Mouse (Mus musculus) mature B cell (primary cell): Measurements from ENCODE around the gene Pmm1.
"Not testable (repeated sequence)": the region's sequence is repeated elsewhere in the genome, so short reads cannot be mapped to it uniquely, and the experiment has no call there.

Source experiments
- in situ Hi-C: fragments of 300-500 bp; cut with MboI; formaldehyde crosslinking; loops from 2 replicates; pipeline ENCODE4 v1.14.3; 2019

Pmm1 gene

DNA sequence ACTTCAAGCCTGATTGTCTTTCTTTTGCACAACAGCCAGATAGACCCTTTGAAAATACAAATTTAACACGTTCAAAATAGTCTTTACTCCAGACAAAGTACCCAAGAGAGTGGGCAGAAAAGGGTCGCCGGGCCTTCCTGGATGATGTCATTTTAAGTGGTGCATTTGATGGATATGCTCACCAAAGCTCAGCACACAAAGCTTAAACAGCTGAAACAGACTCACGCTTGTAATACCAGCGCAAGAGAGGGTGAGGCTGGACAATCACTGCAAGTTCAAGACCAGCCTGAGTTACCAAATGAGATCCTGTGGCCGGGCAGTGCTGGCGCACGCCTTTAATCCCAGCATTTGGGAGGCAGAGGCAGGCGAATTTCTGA, 34.3 kb downstream of the Pmm1 start:
- in situ Hi-C loops, result no loop called here

DNA sequence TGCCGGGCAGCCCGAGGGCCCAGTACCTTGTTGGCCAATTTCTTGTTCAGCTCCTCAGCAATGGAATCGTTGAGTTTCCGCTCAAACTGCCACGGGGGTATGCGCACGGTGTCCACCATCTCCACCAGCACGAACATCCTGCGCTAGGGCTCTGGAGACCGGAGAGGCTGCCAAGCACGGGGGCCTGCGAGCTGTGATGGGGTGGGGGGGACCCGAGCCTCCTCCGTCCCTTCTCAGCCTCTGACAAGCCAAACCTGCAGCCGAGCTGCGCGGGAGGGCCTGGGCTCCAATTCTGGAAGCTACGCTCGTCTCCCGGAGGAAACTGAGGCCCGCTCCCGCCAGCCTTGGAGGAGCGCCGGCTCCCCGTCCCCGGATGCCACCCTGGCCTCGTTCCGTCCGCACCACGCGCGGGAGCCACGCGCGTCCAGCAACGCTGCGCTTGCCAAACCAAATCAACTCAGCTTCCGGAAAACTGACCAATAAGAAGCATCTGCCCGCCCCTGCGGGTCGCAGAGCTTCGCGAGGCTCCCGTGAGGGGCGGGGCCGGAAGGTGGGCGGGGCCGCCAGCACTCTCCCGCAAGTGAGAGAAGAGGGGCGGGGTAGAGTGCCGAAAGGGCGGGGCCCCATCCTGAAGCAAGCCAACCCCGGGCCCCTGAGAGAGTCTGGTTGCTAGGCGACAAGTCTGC, 34.8 kb downstream of the Pmm1 start, which contains the start of gene Polr3h:
Polr3h (minus strand) TSS at position 481 of the 686 bp plus-strand sequence.
- in situ Hi-C loops, result no loop called here

DNA sequence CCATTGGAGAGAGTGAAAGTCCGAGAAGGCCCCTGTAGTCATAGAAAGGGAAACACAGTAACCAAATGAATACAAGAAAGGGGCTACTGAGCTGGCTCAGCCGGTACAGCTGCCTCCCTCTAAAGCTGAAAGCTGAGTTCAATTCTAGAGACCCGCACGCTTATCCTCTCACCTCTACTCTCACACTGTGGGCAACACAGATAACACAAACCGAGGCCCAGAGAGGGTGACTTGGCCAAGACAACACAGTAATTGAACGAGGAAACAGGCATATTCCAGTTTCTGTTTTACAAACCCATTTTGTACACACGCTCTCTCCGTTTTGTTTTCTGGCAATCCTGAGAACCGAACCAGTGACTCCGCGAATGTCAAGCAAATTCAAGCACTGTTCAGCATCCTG, 35.8 kb downstream of the Pmm1 start:
- in situ Hi-C loops, result no loop called here

DNA sequence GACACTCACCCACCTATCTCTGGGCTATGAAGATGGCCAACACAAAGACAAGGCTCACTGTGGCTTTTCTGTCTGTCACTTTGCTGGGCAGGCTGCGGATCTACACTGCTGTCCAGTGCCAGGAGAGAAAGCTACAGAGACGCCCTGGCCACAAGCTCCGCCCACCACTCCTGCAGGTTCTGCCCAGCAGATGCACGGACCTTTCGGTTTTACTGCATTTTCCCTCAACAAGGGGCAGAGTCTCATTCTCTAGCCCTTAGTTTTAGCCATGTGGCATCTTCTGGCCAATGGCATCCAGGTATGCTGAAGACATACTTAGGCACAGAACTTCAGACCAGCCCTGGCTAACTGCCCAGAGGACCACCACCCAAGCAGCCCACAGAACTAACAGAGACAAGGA, 39.5 kb downstream of the Pmm1 start:
- in situ Hi-C loops, result no loop called here

DNA sequence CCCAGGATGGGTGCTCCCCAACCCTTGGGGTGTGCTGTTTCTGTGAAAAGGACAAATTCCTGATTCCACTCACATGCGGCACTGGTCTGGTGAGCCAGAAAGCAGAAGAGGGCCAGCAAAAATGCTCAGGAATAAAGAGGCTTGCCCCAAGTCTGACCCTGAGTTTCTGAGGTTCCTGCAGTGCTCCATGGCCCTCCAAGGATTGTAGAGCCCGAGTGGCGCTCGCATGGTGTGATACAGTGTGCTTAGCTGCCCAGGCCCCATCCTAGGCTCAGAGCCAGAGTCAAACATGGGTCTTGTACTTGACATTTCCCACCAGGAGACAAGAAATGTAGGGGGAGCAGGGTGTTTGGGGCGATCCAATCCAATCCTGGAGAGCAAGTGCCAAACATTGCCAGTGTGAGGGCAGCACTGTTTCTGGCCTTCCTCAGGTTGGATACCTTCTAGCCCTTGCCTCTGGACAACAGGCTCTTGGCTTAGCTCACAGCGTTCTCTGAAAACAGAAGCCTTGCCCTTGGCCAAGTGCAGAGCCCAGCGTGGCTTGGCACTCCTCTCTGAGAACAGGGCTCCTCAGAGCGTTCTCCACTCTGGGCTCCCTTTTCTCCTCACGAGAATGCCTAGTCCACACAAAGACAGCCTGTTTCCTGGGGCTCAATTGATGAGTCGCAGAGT, 40.0 kb downstream of the Pmm1 start:
- in situ Hi-C loops, result no loop called here

DNA sequence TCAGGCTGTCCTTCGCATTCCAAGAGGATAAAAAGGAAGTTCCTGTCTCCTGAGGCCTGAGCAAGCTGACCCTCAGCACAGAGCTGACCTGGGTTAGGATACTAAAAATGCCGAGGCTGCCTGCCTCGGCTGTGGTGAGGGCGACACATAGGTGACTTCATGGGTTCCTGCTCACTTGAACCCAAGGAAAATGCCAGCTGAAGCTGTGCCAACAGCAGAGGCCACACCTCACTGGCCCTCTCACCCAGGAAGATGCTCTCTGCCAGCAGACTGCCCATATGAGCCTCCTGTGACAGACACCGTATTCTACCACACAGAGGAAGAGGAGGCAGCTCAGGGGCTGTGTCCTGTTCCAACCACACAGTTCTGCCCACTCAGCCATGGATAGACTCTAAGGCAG, 41.7 kb downstream of the Pmm1 start:
- in situ Hi-C loops, result loop anchor here (5.0 kb wide), 1 partner anchor 87 kb away; no protein-coding TSS in a partner anchor

DNA sequence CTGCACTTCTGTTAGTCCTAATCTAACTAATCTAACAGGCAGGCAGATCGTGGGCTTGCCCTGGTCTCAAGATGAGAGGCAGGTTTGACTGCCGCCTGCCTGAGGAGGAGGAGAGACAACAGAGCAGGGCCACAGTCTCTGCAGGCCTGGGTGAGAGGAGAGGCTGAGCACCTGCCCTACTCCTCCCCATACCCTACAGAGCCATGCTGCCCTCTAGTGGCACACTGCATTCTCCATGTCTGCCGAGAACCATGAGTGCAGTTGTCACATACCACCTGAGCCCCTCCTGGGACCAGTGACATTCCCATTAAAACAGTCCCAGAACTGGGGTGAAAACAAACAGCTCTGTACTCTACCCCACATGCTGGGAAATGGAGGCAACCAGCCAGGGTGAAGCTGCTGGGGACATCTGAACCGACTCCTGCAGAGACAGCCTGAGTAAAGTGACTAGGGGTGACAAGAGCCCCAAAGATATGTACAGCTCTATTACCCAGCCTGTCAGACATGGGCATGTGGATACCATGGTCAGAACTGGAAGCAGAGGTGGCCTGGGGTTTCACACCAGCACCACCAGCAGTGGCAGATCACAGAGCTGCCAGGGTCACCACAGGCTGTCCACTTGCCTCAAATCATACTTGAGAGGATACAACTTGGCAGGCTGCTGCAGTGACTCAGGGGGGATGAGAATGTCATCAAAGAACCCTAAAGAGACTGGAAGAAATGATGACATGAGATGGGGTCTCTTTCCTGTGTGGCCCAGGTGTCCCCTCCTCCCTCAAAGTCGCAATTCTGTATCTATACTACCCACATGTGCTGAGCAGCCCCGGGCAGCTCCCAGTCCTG, 42.9 kb downstream of the Pmm1 start:
- in situ Hi-C loops, result loop anchor here (5.0 kb wide), 1 partner anchor 86 kb away; no protein-coding TSS in a partner anchor

DNA sequence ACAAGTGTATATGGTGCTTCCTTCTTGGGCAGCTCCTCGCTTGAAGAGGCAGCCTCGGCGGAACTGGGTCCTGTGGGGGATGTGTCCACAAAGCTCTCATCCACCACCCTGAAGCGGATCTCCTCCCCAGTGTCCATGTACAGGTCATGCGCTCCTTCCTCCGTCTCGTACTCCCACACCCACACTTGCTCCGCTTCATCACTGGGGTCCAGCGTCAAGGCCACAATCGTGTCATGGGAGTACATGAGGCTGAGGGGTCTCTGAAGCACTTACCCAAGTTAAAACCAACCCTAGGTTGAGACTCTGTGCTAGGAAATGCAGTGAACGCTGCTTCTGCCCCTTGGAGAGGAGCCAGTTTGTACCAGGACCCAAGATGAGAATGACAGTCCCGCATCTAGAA, 43.5 kb downstream of the Pmm1 start:
- in situ Hi-C loops, result loop anchor here (5.0 kb wide), 1 partner anchor 85 kb away; no protein-coding TSS in a partner anchor

DNA sequence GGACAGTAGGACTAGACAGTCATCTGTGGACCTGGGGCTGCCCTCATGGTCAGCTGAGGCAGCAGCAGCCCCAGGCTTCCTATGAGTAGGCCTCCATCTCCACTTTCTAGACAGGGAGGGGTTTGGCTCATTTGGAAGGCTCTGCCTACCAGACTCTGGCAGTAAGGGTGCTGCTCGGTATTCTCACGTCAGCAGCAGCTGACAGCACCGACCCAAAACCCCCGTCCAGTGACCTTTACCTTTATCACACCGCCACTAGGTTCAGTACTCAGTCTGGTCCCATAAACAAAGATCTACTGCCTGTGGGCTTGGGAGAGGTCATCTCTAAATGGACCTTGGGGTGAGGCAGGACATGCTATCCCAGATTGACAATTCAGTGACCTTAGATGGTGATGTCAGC, 45.1 kb downstream of the Pmm1 start:
- in situ Hi-C loops, result loop anchor here (5.0 kb wide), 1 partner anchor 83 kb away; no protein-coding TSS in a partner anchor

DNA sequence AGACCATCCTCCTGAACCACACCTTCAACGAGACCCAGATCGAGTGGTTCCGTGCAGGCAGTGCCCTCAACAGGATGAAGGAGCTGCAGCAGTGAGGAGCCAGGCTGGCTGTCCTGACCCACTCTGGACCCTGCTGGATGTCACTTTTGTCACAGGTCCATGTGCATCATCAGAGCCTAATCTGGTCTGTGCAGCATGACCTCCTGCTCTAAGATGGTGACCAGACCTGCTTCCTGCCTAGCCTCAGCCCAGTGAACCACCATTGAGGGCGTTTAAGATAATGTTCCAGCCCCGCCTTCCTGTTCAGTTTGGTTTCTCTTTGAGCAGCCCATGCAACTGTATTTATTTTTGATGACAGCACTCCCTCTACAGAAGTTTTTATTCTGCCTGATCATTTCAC, 46.1 kb downstream of the Pmm1 start:
- in situ Hi-C loops, result loop anchor here (5.0 kb wide), 1 partner anchor 82 kb away; no protein-coding TSS in a partner anchor

DNA sequence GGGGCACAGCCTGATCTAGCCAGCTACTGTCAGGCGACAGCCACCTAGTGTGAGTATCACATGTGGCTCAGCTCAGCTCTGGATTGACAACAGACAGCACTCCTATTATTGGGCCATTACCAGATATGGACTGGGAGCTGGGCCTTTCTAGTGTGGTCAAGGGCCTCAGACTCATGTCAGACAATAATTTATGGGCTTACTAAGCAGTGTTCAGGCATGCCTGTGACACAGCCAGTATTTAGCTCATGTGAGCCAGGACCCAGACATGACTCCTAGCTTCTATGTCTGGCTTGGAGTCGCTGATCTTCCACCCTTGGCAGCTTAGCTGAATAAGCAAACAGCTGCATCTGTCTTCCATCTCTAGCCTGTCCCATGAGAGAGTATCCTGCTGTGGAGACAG, 48.2 kb downstream of the Pmm1 start:
- in situ Hi-C loops, result no loop called here

DNA sequence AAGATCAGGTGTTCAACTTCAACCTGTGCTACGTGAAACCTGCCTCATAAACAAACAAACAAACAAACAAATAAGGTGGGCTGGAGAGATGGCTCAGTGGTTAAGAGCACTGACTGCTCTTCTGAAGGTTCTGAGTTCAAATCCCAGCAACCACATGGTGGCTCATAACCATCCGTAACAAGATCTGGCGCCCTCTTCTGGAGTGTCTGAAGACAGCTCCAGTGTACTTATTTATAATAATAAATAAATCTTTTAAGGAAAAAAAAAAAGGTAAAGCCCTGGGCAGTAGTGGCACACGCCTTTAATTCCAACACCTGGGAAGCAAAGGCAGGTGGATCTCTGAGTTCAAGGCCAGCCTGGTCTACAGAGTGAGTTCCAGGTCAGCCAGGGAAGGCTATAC, 52.0 kb downstream of the Pmm1 start:
- in situ Hi-C loops, result not testable (repeated sequence)

DNA sequence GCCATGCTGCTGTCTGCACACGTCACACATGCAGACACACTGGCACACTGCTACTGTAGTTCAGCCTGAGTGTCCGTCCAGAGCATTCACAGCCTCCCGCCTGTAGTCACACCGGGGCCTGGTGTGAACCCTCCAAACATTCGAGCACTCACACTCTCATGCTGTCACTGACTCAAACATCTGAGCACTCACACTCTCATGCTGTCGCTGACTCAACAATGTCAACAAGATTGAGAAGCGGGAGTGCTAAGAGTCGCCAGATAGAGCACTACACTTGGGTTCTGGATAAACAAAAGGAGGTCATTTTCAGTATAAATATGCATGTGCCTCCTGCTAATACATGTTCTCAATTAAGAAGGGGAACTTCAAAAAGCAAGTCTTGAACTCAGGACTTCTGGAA, 52.8 kb downstream of the Pmm1 start:
- in situ Hi-C loops, result no loop called here

DNA sequence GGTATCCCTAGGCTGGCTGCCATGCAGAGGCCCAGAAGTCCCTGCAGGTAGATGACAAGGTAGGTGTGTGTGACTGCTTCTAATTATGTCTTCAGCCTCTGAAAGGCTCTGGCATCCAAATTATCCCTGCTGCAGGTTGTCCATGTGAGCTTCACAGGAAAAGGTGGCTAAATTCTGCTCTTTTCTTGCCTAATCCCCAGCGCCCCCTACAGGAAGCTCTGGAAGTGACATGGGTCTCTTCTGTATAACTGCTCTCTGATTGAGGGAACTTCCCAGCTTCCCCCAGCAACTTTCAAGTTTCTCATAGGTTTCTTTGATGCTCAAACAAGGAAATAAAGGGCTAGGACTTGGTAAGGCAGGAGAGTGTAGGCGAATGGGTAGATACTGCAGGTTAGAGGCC, 55.8 kb downstream of the Pmm1 start:
- in situ Hi-C loops, result no loop called here
